Mouse (Mus musculus): ENCODE data around the gene Cadm3. TPM values are rescaled to one million over a fixed set of nuclear protein-coding genes. Genes with fewer than 3 reads are reported as not detected.

Gene Cadm3
- polyA plus RNA-seq (2016; fragmentation: Nextera tagmentation; extraction: Ambion mirVana): 1.1 and 1.3 TPM in 2 replicates

DNA sequence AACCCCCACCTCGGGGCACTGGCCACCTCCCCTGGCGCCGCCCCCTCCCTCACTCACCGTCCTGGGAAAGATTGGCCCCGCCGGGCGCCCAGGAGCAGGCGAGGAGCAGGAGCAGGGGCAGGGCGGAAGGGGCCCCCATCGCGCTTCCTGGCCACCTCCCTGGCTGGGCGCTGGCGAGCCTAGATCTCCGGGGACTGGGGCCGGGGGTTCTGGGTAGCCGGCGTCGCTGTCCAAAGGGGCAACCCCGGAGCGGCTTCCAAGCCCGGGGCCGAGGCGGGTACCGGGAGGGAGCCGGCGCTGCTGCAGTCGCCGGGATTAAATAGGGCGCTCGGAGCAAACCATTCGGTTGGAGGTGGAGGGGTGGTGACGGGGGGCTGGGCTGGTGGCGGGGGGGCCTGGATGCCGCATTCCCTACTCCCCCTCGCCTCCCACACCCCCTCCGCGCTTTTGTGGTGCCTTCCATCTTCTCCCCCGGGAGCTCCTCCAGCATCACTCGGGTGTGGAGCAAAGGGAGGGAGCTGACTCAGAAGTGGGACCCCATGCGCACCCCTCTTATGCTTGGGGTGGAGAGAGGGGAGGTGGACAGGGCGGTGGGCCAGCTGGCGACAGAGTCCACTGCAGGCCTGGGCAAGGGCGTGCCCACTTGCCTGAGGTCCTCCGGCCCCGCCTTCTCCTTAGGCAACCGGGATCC is at the start of gene Cadm3:
Gene Cadm3 (minus strand): TSS at position 340 of the 691 bp plus-strand sequence.
- Histone ChIP-seq H3K4me2 (peak within 1 kb of the TSS; percentile 61), H3K27ac (no peak within 1 kb of the TSS), H3K9ac (no peak within 1 kb of the TSS), H3K4me1 (peaks cover 19% of the 10 kb centered on the region), H3K9me3 (replicated peaks) (no peaks in the 10 kb centered on the region), H3K36me3 (no peaks in the 10 kb centered on the region), H3K27me3 (replicated peaks) (peaks cover 67% of the 10 kb centered on the region), H3K4me3 (peak within 1 kb of the TSS; percentile 42)
- peak; percentile 24 for ATAC-seq
- WGBS (ENCODE audit: insufficient replicate concordance): 4% methylated on average over 46 of the region's 46 CpGs

DNA sequence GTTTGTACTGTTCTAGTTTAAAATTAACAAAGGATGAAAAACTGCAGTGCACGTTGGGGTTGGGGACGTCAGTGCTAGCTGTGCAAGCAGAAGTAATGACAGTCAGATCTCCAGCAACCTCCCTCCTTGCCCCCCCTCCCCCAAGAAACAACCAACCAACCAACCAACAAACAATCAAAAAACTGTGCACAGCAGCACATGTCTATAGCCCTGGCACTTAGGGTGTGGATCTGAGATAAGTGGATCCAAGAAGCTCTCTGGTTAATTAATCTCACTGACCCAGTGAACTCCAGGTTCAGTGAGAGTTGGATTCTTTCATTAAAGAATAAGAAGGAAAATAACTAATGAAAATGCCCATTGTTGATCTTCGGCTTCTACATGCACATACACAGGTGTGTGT is 47.1 kb upstream of the Cadm3 start:
- WGBS (ENCODE audit: insufficient replicate concordance): 62% methylated on average over 3 of the region's 3 CpGs
- Histone ChIP-seq H3K27ac (no peak overlapping the region), H3K4me2 (no peak overlapping the region), H3K27me3 (replicated peaks) (no peaks in the 10 kb centered on the region), H3K36me3 (no peaks in the 10 kb centered on the region), H3K4me1 (no peaks in the 10 kb centered on the region), H3K9me3 (replicated peaks) (no peaks in the 10 kb centered on the region), H3K9ac (no peak overlapping the region), H3K4me3 (no peak overlapping the region)
- 0 out of 2 replicates have a peak, but pooled peaks have one; percentile 30 for ATAC-seq

DNA sequence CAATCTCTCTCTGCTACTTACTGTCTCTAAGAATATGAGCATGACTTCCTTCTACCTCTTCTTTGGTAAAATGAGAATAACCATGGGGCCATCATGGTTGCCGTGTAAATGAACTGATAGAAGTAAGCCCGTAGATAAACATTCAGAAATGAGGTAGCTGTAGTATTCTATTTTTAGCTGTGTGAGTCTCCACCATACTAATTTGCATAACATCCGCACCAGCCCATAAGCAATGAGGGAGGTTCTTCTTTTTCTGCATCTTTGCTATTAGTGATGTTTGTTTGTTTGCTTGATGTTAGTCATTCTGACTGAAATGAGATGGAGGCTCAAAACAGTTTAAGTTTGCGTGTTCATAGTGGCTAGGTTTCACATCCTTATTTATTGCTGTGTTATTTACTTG is 44.4 kb upstream of the Cadm3 start:
- Histone ChIP-seq H3K27me3 (replicated peaks) (no peaks in the 10 kb centered on the region), H3K9ac (no peak overlapping the region), H3K36me3 (no peaks in the 10 kb centered on the region), H3K4me3 (no peak overlapping the region), H3K27ac (no peak overlapping the region), H3K9me3 (replicated peaks) (no peaks in the 10 kb centered on the region), H3K4me2 (no peak overlapping the region), H3K4me1 (no peaks in the 10 kb centered on the region)
- ATAC-seq: no peak
- WGBS (ENCODE audit: insufficient replicate concordance): 56% methylated on average over 4 of the region's 4 CpGs

DNA sequence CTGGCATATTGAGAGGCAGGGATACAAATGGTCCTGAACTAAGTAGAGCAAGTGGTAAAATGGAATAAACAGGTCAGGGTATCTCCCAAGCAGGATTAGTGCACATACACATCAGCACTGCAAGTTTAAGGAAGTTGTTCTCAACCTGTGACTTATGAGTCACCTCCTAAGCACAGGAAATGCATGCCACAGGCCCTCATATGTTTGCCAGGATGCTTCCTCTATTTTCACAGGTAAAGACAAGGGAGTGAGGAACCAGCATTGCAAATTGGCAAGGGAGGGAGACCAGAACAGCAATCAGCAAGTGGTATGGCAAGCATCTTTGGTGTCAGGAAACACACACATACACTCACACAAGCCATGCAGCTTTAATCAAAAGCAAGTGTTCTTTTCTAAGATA is 41.6 kb upstream of the Cadm3 start:
- Histone ChIP-seq H3K9ac (no peak overlapping the region), H3K4me2 (no peak overlapping the region), H3K27ac (no peak overlapping the region), H3K4me3 (no peak overlapping the region), H3K27me3 (replicated peaks) (no peaks in the 10 kb centered on the region), H3K4me1 (no peaks in the 10 kb centered on the region), H3K9me3 (replicated peaks) (no peaks in the 10 kb centered on the region), H3K36me3 (no peaks in the 10 kb centered on the region)
- no peak for ATAC-seq

DNA sequence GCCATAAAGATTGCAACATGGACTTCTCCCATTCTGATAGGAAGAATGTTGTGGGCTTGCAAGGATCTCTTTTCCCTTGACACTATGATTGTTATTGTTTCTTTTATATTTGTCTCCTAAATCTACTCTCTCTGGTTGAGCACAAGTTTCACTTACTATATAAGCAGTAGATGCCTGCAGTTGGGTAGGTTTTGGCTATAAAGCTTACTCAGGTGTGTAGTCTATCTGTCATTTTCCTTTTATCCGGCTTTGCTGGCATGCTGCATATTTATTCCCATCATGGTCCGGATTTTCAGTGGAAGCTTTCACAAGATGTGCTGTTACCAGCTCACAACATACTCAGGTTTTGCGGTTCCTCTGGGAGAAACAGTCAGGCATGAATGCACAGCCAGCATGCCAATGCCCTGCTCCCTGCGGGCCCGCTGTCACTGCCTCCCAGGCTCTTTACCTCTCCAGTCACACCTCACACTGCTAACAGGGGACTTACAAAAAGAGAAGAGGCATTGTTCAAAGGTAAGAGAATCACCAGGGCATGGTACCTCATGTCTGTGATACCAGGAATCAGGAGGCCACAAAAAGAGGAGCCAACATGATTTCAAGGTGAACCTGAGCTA is 37.3 kb upstream of the Cadm3 start:
- Histone ChIP-seq H3K9me3 (replicated peaks) (no peaks in the 10 kb centered on the region), H3K4me3 (no peak overlapping the region), H3K4me1 (no peaks in the 10 kb centered on the region), H3K9ac (no peak overlapping the region), H3K27me3 (replicated peaks) (no peaks in the 10 kb centered on the region), H3K27ac (no peak overlapping the region), H3K4me2 (no peak overlapping the region), H3K36me3 (no peaks in the 10 kb centered on the region)
- no peak for ATAC-seq
- WGBS (ENCODE audit: insufficient replicate concordance): 87% methylated on average over 5 of the region's 5 CpGs

DNA sequence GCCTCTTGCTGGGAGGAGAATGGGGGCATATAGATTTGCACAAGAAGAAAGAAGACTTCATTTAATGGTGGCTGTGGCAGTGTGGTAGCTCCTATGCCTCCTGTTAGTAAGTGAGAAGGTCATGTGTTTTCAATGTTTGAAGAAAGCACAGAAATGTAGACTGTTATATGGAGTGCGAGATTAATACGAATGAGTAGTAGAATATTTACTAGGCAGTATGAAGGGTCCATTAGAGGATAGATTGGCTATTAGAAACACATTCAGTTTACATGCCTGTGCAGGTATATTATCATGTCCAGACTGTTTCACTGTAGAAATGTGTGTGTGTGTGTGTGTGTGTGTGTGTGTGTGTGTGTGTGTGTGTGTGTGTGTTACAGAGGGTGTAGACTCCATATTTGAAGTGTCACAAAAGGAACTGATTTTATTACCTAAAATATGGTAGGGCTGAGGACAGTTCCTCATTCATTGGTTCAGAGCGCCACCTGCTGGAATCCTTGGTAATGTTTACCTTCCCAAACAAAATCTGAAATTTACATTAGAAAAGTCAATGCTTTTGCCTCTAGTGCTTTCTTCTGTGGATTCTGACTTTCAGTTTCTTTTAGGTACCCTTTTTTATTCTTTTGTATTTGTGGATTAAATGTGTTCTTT is 31.0 kb upstream of the Cadm3 start:
- no peak overlapping the region for H3K4me2 ChIP-seq
- H3K9me3 ChIP-seq (replicated peaks): no peaks in the 10 kb centered on the region
- H3K27ac ChIP-seq: no peak overlapping the region
- H3K4me3 ChIP-seq: no peak overlapping the region
- WGBS (ENCODE audit: insufficient replicate concordance): 23% methylated on average over 3 of the region's 3 CpGs
- H3K9ac ChIP-seq: no peak overlapping the region
- no peaks in the 10 kb centered on the region for H3K27me3 ChIP-seq (replicated peaks)
- 0 out of 2 replicates have a peak, but pooled peaks have one; percentile 21 for ATAC-seq
- no peaks in the 10 kb centered on the region for H3K36me3 ChIP-seq
- no peaks in the 10 kb centered on the region for H3K4me1 ChIP-seq

DNA sequence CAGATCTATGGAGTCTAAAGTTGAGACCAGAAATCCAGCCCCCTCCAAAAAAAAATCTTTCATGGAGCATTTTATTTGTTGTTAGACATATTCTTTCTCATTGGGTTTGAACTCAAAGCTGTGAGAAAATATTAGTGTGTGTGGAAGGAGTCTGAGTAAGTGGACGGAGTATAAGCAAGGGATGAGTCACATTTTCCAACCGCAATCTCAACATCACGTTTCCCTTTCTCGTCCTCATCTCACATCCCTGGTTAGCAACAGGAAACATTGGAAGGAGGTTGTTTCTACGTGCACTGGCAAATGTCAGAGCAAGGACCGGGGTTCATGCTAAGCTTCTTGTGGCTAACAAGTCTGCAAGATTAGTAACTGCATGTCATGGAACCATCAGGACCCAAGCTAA is 24.3 kb upstream of the Cadm3 start:
- Histone ChIP-seq H3K4me1 (no peaks in the 10 kb centered on the region), H3K36me3 (no peaks in the 10 kb centered on the region), H3K27me3 (replicated peaks) (peaks cover 10% of the 10 kb centered on the region; the same call in 1 of the 2 replicates), H3K4me2 (no peak overlapping the region), H3K9me3 (replicated peaks) (no peaks in the 10 kb centered on the region), H3K27ac (no peak overlapping the region), H3K4me3 (no peak overlapping the region), H3K9ac (no peak overlapping the region)
- 56% methylated on average over 6 of the region's 6 CpGs for WGBS (ENCODE audit: insufficient replicate concordance)
- ATAC-seq: no peak

DNA sequence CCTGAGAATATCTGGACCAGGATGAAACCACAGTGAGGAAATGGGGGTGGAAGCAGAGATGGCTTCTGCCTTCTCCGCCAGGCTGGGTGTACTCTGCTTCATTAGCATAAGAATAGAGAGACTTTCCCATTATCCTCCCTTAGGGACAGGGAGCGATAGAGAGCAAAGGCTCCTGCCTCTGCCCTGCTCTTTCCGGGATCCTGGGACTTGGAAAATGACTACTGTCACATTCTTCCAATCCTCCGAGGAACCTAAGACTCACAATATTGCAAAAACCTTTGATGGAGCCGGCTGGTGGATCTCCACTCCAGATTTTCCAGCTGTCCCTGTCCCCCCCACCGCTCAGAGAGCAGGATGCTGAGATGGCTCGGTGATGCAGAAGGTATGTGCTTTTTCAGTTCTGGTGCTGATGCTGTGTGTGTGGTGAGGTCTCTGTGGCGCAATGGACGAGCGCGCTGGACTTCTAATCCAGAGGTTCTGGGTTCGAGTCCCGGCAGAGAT is 22.5 kb upstream of the Cadm3 start:
- Histone ChIP-seq H3K9me3 (replicated peaks) (no peaks in the 10 kb centered on the region), H3K9ac (no peak overlapping the region), H3K4me3 (no peak overlapping the region), H3K4me1 (no peaks in the 10 kb centered on the region), H3K27ac (no peak overlapping the region), H3K4me2 (no peak overlapping the region; the same call in 1 of the 2 replicates), H3K36me3 (no peaks in the 10 kb centered on the region), H3K27me3 (replicated peaks) (peaks cover 10% of the 10 kb centered on the region; the same call in 1 of the 2 replicates)
- 10% methylated on average over 13 of the region's 13 CpGs for WGBS (ENCODE audit: insufficient replicate concordance)
- ATAC-seq: no peak

DNA sequence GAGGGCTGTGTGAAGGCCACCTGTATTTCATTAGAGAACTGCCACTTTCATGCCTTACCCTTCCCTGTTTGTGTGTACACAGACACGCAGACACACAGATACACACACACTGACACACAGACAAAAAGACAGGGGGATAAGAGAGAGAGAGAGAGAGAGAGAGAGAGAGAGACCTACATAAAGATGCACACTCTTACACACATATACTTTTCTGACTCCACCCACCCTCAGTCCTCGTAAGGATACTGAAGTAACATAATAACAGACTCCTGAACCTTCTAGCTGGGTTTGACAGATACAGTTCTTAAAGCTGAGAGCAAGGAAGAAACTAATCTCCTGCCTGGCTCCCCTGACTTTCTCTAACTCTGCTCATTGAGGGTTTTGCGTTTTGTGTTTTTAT is 21.9 kb upstream of the Cadm3 start:
- Histone ChIP-seq H3K27me3 (replicated peaks) (peaks cover 10% of the 10 kb centered on the region; the same call in 1 of the 2 replicates), H3K36me3 (no peaks in the 10 kb centered on the region), H3K4me3 (no peak overlapping the region), H3K4me2 (no peak overlapping the region), H3K27ac (no peak overlapping the region), H3K4me1 (no peaks in the 10 kb centered on the region), H3K9me3 (replicated peaks) (no peaks in the 10 kb centered on the region), H3K9ac (no peak overlapping the region)
- ATAC-seq: no peak
- WGBS (ENCODE audit: insufficient replicate concordance): 22% methylated on average over 3 of the region's 3 CpGs

DNA sequence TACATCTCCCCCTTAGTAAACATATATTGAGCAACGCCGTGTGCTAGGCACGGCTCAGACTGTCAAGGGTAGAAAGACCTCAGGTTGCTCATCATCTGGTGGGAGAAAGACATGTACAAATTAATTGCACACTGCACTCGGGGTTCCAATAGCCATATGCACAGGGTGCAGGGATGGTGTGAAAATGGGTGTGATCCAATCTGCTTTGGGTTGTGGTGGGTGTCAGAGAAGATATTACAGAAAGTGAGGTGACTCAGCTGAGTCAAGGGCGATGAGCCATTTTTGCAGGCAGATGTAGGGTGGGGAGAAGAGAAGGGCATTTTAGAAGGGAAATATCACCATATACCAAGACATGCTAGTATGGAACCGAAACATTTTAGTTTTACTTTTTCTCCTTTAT is 13.9 kb upstream of the Cadm3 start:
- H3K9ac ChIP-seq: no peak overlapping the region
- no peaks in the 10 kb centered on the region for H3K27me3 ChIP-seq (replicated peaks)
- H3K4me2 ChIP-seq: no peak overlapping the region
- 71% methylated on average over 6 of the region's 6 CpGs for WGBS (ENCODE audit: insufficient replicate concordance)
- no peaks in the 10 kb centered on the region for H3K9me3 ChIP-seq (replicated peaks)
- no peaks in the 10 kb centered on the region for H3K36me3 ChIP-seq
- H3K4me3 ChIP-seq: no peak overlapping the region
- ATAC-seq: peak; percentile 30; the same call in 1 of the 2 replicates
- H3K27ac ChIP-seq: no peak overlapping the region
- H3K4me1 ChIP-seq: no peaks in the 10 kb centered on the region

DNA sequence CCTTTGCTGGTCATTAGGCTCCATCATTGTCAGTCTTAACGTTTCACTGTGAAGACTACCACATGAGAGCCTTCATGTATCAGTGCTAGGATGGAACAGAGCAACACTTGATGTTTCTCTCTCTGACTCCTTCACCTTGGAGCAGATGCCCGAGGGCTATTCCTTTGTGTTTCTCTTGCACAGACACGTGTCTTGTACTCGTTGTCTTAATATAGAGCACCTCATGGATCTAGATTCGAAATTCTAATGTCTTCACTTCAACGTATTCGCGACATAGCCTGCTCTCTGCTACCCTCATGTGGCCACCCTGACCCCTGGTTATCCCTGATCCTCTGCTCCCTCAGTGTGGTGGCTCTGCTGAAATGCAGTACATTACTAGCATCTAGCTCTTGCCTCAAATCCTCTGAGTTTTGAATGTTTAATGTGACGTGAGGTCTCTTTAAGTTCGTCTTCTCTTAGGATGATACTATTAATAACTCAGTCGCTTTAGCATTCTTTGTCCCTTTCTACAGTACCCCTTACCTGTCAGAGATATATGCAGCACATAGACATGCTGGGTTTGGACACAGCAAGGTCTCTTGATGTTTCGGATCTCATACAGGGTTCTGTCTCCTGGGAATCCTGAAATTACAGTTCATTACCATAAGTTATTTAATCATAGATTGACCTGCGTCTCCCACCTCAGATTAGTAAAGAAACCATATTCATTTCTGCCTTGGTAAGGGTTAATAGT is 10.1 kb upstream of the Cadm3 start:
- WGBS (ENCODE audit: insufficient replicate concordance): 24% methylated on average over 13 of the region's 13 CpGs
- Histone ChIP-seq H3K27ac (no peak overlapping the region), H3K4me3 (no peak overlapping the region), H3K4me2 (no peak overlapping the region), H3K4me1 (no peaks in the 10 kb centered on the region), H3K36me3 (no peaks in the 10 kb centered on the region), H3K9ac (no peak overlapping the region), H3K27me3 (replicated peaks) (no peaks in the 10 kb centered on the region; the same call in 1 of the 2 replicates), H3K9me3 (replicated peaks) (no peaks in the 10 kb centered on the region)
- peak; percentile 61 for ATAC-seq

DNA sequence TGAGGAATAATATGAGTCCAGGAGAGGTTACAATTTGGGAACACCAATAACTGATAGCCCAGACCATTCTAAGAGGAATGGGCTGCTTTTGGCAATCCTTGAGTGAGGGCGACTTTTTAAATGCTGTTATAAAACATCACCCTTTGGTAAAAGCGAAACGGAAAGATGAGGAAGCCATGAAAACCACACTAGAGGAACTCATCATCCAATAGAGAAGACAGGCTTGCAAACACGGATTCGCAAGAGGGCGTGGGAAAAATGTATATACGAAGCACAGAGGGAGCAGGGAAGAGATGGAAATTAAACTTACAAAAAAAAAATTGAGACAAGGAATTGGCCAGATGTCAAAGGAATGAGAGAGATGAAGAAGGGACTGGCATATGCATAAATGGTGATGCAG is 6.5 kb upstream of the Cadm3 start:
- ATAC-seq: no peak
- Histone ChIP-seq H3K4me2 (no peak overlapping the region), H3K4me1 (no peaks in the 10 kb centered on the region), H3K9me3 (replicated peaks) (no peaks in the 10 kb centered on the region), H3K9ac (no peak overlapping the region), H3K36me3 (no peaks in the 10 kb centered on the region), H3K4me3 (no peak overlapping the region), H3K27me3 (replicated peaks) (peaks cover 17% of the 10 kb centered on the region), H3K27ac (no peak overlapping the region)
- 59% methylated on average over 7 of the region's 7 CpGs for WGBS (ENCODE audit: insufficient replicate concordance)
